ENCODE assay signal across 11 mouse cellular contexts in the genomic region with DNA sequence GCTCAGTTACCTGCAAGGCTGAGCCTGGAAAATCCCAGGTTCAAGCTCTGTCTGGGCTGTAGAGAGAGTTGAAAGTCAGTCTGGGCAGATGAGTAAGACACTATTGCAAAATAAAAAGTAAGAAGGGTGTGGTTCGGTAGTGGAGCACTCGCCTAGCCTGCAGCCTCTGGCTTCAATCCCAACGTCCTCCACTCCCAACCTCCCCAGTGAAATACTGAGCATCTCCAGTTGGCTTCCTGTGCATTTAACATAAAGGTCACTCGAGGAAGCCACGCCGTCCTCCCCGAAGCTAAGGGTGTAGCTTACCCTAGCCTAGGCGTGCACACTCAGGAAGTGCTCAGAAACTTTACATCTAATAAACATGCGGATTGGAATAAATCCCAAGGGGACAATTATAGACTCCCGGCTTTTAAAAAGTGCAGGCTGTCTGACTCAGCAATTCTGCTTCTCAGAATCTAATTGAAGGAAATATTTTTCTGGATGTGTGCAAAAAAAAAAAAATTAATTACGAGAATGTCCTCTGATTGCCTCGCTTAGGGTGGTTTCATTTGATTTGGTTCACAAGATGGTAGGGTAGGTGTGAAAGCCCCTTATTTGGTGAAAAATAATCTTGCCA.
A peak's percentile ranks its signal among the peaks of the same experiment; 100 is the strongest.
DNase-seq lines count a peak whose midpoint lies in the region; ATAC-seq and TF ChIP-seq lines count a peak whose summit lies in the region.
"Had no signal": no experiment of that assay in that cellular context is flagged by ENCODE, and none has a peak within 500 bp of the region (broad histone marks: within the 10 kb centered on the region; RNA-seq: fewer than 3 reads in every experiment).

No protein-coding gene starts in this region.

- no peak for TF ChIP-seq CTCF in ES-Bruce4 (IDR thresholded peaks at IDR 0.05; ENCODE audit: low read depth, low read length)
- no peak for TF ChIP-seq CTCF in embryonic fibroblast, embryonic 13.5 days (IDR thresholded peaks at IDR 0.05; ENCODE audit: borderline replicate concordance, insufficient read depth, low read length)

- TF ChIP-seq POLR2A in ES-Bruce4 (IDR thresholded peaks at IDR 0.05; ENCODE audit: insufficient read depth, low read length) = no peak
- TF ChIP-seq POLR2A in embryonic fibroblast, embryonic 13.5 days (IDR thresholded peaks at IDR 0.05; ENCODE audit: low read depth, low read length) = no peak

- H3K4me1 ChIP-seq in kidney, embryonic 16.5 days (ENCODE audit: insufficient read depth, low read length) = 0 out of 2 replicates have a peak, but pooled peaks cover 10% of the 10 kb centered on the region
- H3K4me1 ChIP-seq in ES-Bruce4 (ENCODE audit: control insufficient read depth, insufficient read depth, low read length) = peaks cover 5% of the 10 kb centered on the region
- peaks cover 5% of the 10 kb centered on the region for H3K4me1 ChIP-seq in embryonic fibroblast, embryonic 13.5 days (ENCODE audit: control insufficient read depth, insufficient read depth, low read length)
- peaks cover 16% of the 10 kb centered on the region for H3K4me1 ChIP-seq in forebrain, embryonic 14.5 days (ENCODE audit: control insufficient read depth, insufficient read depth, low read length)

- no peak overlapping the region for H3K9ac ChIP-seq in kidney, embryonic 16.5 days (replicated peaks; ENCODE audit: low read length)
- H3K9ac ChIP-seq in ES-Bruce4 (ENCODE audit: low read depth, poor library complexity, severe bottlenecking) = 0 out of 2 replicates have a peak overlapping the region, but pooled peaks have one; percentile 27
- no peak overlapping the region for H3K9ac ChIP-seq in forebrain, embryonic 14.5 days (ENCODE audit: low read length)

- no peak overlapping the region for H3K27ac ChIP-seq in kidney, embryonic 16.5 days (ENCODE audit: low read length)
- H3K27ac ChIP-seq in ES-Bruce4 (ENCODE audit: insufficient read depth, low read length) = peak overlapping the region; percentile 95
- H3K27ac ChIP-seq in embryonic fibroblast, embryonic 13.5 days (ENCODE audit: insufficient read depth, low read length) = peak overlapping the region; percentile 3; the same call in 1 of the 2 replicates
- H3K27ac ChIP-seq in forebrain, embryonic 14.5 days (ENCODE audit: low read depth, low read length) = no peak overlapping the region

- TF ChIP-seq EP300 in ES-Bruce4 (IDR thresholded peaks at IDR 0.05; ENCODE audit: insufficient read depth, low read depth, low read length) = peak; percentile 97

- no peaks in the 10 kb centered on the region for H3K9me3 ChIP-seq in kidney, embryonic 16.5 days (ENCODE audit: low read length)
- no peaks in the 10 kb centered on the region for H3K9me3 ChIP-seq in ES-Bruce4 (replicated peaks; ENCODE audit: control insufficient read depth, insufficient read depth, low read length, poor library complexity, severe bottlenecking)
- no peaks in the 10 kb centered on the region for H3K9me3 ChIP-seq in forebrain, embryonic 14.5 days (replicated peaks; ENCODE audit: control insufficient read depth, low read length)

- no peak overlapping the region for H3K4me2 ChIP-seq in kidney, embryonic 16.5 days (replicated peaks; ENCODE audit: low read depth, low read length)
- H3K4me2 ChIP-seq in forebrain, embryonic 14.5 days (ENCODE audit: low read length) = no peak overlapping the region

- WGBS in kidney, embryonic 16.5 days = 39% methylated on average over 12 of the region's 12 CpGs
- WGBS in forebrain, embryonic 14.5 days = 71% methylated on average over 12 of the region's 12 CpGs

- H3K36me3 ChIP-seq in kidney, embryonic 16.5 days (ENCODE audit: insufficient read depth, low read length) = no peaks in the 10 kb centered on the region
- no peaks in the 10 kb centered on the region for H3K36me3 ChIP-seq in ES-Bruce4 (ENCODE audit: control insufficient read depth, insufficient read depth, low read length, poor library complexity, severe bottlenecking)
- H3K36me3 ChIP-seq in forebrain, embryonic 14.5 days (ENCODE audit: control insufficient read depth, insufficient read depth, low read length) = no peaks in the 10 kb centered on the region

- 0 out of 2 replicates have a peak, but pooled peaks cover 3% of the 10 kb centered on the region for H3K27me3 ChIP-seq in kidney, embryonic 16.5 days (ENCODE audit: insufficient read depth, low read length)
- H3K27me3 ChIP-seq in ES-Bruce4 (ENCODE audit: control insufficient read depth, insufficient read depth, low read length, poor library complexity, severe bottlenecking) = no peaks in the 10 kb centered on the region
- peaks cover 19% of the 10 kb centered on the region for H3K27me3 ChIP-seq in forebrain, embryonic 14.5 days (replicated peaks; ENCODE audit: control insufficient read depth, insufficient read depth, low read length)

- ATAC-seq in kidney, embryonic 16.5 days (ENCODE audit: low FRiP score, low TSS enrichment) = 0 out of 2 replicates have a peak, but pooled peaks have one; percentile 29
- ATAC-seq in megakaryocyte, adult 5-6 weeks (ENCODE audit: poor library complexity, severe bottlenecking) = peak; percentile 86
- no peak for ATAC-seq in forebrain, embryonic 14.5 days

- DNase-seq in kidney, postnatal 25 days = no peak
- DNase-seq in forebrain, embryonic 14.5 days (ENCODE audit: low spot score) = no peak
- DNase-seq in ovary, adult 18-20 months (ENCODE audit: low spot score) = no peak
- no peak for DNase-seq in layer of hippocampus, adult 11-12 months (ENCODE audit: low spot score)
- DNase-seq: adrenal gland, adult 2 months; left cerebral cortex, postnatal 4 days; thymus, postnatal 36 days had no signal

- no peak overlapping the region for H3K4me3 ChIP-seq in kidney, embryonic 16.5 days (ENCODE audit: low read length)
- H3K4me3 ChIP-seq in ES-Bruce4 (ENCODE audit: low read depth, low read length) = peak overlapping the region; percentile 49
- H3K4me3 ChIP-seq in embryonic fibroblast, embryonic 13.5 days (ENCODE audit: insufficient read depth, low read length) = no peak overlapping the region
- no peak overlapping the region for H3K4me3 ChIP-seq in forebrain, embryonic 14.5 days (ENCODE audit: low read depth, low read length)

Comparison
In these comparisons a context has a peak if more than half of its experiments do, and no peak if none do; other contexts are left out.
1. H3K27ac ChIP-seq: peak in ES-Bruce4 (single experiment) and embryonic fibroblast, embryonic 13.5 days (single experiment); none in kidney, embryonic 16.5 days (single experiment) and forebrain, embryonic 14.5 days (single experiment).